Mouse (Mus musculus): ENCODE data around the gene Cped1. TPM values are rescaled to one million over a fixed set of nuclear protein-coding genes. Genes with fewer than 3 reads are reported as not detected.
A peak's percentile ranks its signal among the peaks of the same experiment; 100 is the strongest.
"Not testable (repeated sequence)": the region's sequence is repeated elsewhere in the genome, so short reads cannot be mapped to it uniquely, and the experiment has no call there.

Gene Cped1
- total RNA-seq, 1 experiment from 2014 or later: 1.8 TPM

- ATAC-seq (replicated peaks in 1 of 2; ENCODE audit: insufficient read depth in 1 of 2, low FRiP score in 2 of 2, low TSS enrichment in 1 of 2, low read depth in 1 of 2, poor library complexity in 2 of 2, severe bottlenecking in 2 of 2): no peak
These were observed 31.9 kb downstream of the Cped1 start for GRCm38 (mm10) chr6:22017631-22018030.

GRCm38 (mm10) chr6:22018768-22019445, 33.2 kb downstream of the Cped1 start:
- ATAC-seq (replicated peaks in 1 of 2; ENCODE audit: insufficient read depth in 1 of 2, low FRiP score in 2 of 2, low TSS enrichment in 1 of 2, low read depth in 1 of 2, poor library complexity in 2 of 2, severe bottlenecking in 2 of 2): no peak

- ATAC-seq (replicated peaks in 1 of 2; ENCODE audit: insufficient read depth in 1 of 2, low FRiP score in 2 of 2, low TSS enrichment in 1 of 2, low read depth in 1 of 2, poor library complexity in 2 of 2, severe bottlenecking in 2 of 2): peak; percentile 85 to 88
These were observed 33.9 kb downstream of the Cped1 start for GRCm38 (mm10) chr6:22019637-22020036.

GRCm38 (mm10) chr6:22020696-22021095, 35.0 kb downstream of the Cped1 start:
- no peak for ATAC-seq (replicated peaks in 1 of 2; ENCODE audit: insufficient read depth in 1 of 2, low FRiP score in 2 of 2, low TSS enrichment in 1 of 2, low read depth in 1 of 2, poor library complexity in 2 of 2, severe bottlenecking in 2 of 2)

- no peak for ATAC-seq (replicated peaks in 1 of 2; ENCODE audit: insufficient read depth in 1 of 2, low FRiP score in 2 of 2, low TSS enrichment in 1 of 2, low read depth in 1 of 2, poor library complexity in 2 of 2, severe bottlenecking in 2 of 2)
These were observed 35.6 kb downstream of the Cped1 start for GRCm38 (mm10) chr6:22021315-22021714.

GRCm38 (mm10) chr6:22024168-22024567, 38.5 kb downstream of the Cped1 start:
- no peak for ATAC-seq (replicated peaks in 1 of 2; ENCODE audit: insufficient read depth in 1 of 2, low FRiP score in 2 of 2, low TSS enrichment in 1 of 2, low read depth in 1 of 2, poor library complexity in 2 of 2, severe bottlenecking in 2 of 2)

GRCm38 (mm10) chr6:22025584-22026357, 40.1 kb downstream of the Cped1 start:
- peak; percentile 18 to 60; a peak in 1 of 4 replicates for ATAC-seq (replicated peaks in 1 of 2; ENCODE audit: insufficient read depth in 1 of 2, low FRiP score in 2 of 2, low TSS enrichment in 1 of 2, low read depth in 1 of 2, poor library complexity in 2 of 2, severe bottlenecking in 2 of 2)

GRCm38 (mm10) chr6:22026358-22026673, 40.6 kb downstream of the Cped1 start:
- ATAC-seq (replicated peaks in 1 of 2; ENCODE audit: insufficient read depth in 1 of 2, low FRiP score in 2 of 2, low TSS enrichment in 1 of 2, low read depth in 1 of 2, poor library complexity in 2 of 2, severe bottlenecking in 2 of 2): no peak; a peak in 2 of 4 replicates

- no peak for ATAC-seq (replicated peaks in 1 of 2; ENCODE audit: insufficient read depth in 1 of 2, low FRiP score in 2 of 2, low TSS enrichment in 1 of 2, low read depth in 1 of 2, poor library complexity in 2 of 2, severe bottlenecking in 2 of 2)
These were observed 41.3 kb downstream of the Cped1 start for GRCm38 (mm10) chr6:22026761-22027594.

- ATAC-seq (replicated peaks in 1 of 2; ENCODE audit: insufficient read depth in 1 of 2, low FRiP score in 2 of 2, low TSS enrichment in 1 of 2, low read depth in 1 of 2, poor library complexity in 2 of 2, severe bottlenecking in 2 of 2): no peak
These were observed 42.1 kb downstream of the Cped1 start for GRCm38 (mm10) chr6:22027854-22028253.

- no peak for ATAC-seq (replicated peaks in 1 of 2; ENCODE audit: insufficient read depth in 1 of 2, low FRiP score in 2 of 2, low TSS enrichment in 1 of 2, low read depth in 1 of 2, poor library complexity in 2 of 2, severe bottlenecking in 2 of 2)
These were observed 44.7 kb downstream of the Cped1 start for GRCm38 (mm10) chr6:22030381-22030780.

- no peak for ATAC-seq (replicated peaks in 1 of 2; ENCODE audit: insufficient read depth in 1 of 2, low FRiP score in 2 of 2, low TSS enrichment in 1 of 2, low read depth in 1 of 2, poor library complexity in 2 of 2, severe bottlenecking in 2 of 2)
These were observed 47.5 kb downstream of the Cped1 start for GRCm38 (mm10) chr6:22033188-22033587.

GRCm38 (mm10) chr6:22035408-22035807, 49.7 kb downstream of the Cped1 start:
- no peak for ATAC-seq (replicated peaks in 1 of 2; ENCODE audit: insufficient read depth in 1 of 2, low FRiP score in 2 of 2, low TSS enrichment in 1 of 2, low read depth in 1 of 2, poor library complexity in 2 of 2, severe bottlenecking in 2 of 2)

GRCm38 (mm10) chr6:22035895-22036294, 50.2 kb downstream of the Cped1 start:
- ATAC-seq (replicated peaks in 1 of 2; ENCODE audit: insufficient read depth in 1 of 2, low FRiP score in 2 of 2, low TSS enrichment in 1 of 2, low read depth in 1 of 2, poor library complexity in 2 of 2, severe bottlenecking in 2 of 2): no peak

- peak in 1 of 2 experiments; percentile 45; a peak in 1 of 4 replicates for ATAC-seq (replicated peaks in 1 of 2; ENCODE audit: insufficient read depth in 1 of 2, low FRiP score in 2 of 2, low TSS enrichment in 1 of 2, low read depth in 1 of 2, poor library complexity in 2 of 2, severe bottlenecking in 2 of 2)
These were observed 50.7 kb downstream of the Cped1 start for GRCm38 (mm10) chr6:22036396-22036795.

- ATAC-seq (replicated peaks in 1 of 2; ENCODE audit: insufficient read depth in 1 of 2, low FRiP score in 2 of 2, low TSS enrichment in 1 of 2, low read depth in 1 of 2, poor library complexity in 2 of 2, severe bottlenecking in 2 of 2): no peak
These were observed 51.2 kb downstream of the Cped1 start for GRCm38 (mm10) chr6:22036911-22037310.

- no peak for ATAC-seq (replicated peaks in 1 of 2; ENCODE audit: insufficient read depth in 1 of 2, low FRiP score in 2 of 2, low TSS enrichment in 1 of 2, low read depth in 1 of 2, poor library complexity in 2 of 2, severe bottlenecking in 2 of 2)
These were observed 51.8 kb downstream of the Cped1 start for GRCm38 (mm10) chr6:22037441-22038050.

GRCm38 (mm10) chr6:22039666-22040065, 54.0 kb downstream of the Cped1 start:
- ATAC-seq (replicated peaks in 1 of 2; ENCODE audit: insufficient read depth in 1 of 2, low FRiP score in 2 of 2, low TSS enrichment in 1 of 2, low read depth in 1 of 2, poor library complexity in 2 of 2, severe bottlenecking in 2 of 2): not testable (repeated sequence)

Data from hematopoietic stem cell, adult 5-6 weeks (primary cell).